Mouse (Mus musculus) cerebellum, adult 9-11 months (tissue): ENCODE data around the gene Trim41.
"Not testable (repeated sequence)": the region's sequence is repeated elsewhere in the genome, so short reads cannot be mapped to it uniquely, and the experiment has no call there.

ENCODE experiments used
- DNase-seq: peaks from one replicate; pipeline ENCODE4 v3.0.0; 2022

The Trim41 gene

DNA sequence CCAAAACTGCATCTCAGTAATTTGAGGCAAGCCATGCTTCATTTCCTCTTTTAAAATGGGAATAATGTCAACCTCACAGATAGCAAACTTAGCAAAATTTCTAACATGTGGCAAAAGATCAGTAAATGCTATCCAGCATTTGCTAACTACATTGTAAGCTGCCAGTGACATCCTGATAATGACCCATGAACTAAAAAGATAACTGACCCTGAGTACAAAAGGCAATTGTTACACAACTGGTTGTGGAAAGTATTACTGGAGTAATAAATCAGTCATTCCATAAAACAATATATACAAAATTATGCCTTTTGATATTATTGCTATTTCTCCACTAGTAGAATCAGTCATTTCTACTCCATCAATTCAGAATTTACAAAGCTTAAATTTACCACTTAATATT is 3.4 kb downstream of the Trim41 start:
- DNase-seq, result no peak

DNA sequence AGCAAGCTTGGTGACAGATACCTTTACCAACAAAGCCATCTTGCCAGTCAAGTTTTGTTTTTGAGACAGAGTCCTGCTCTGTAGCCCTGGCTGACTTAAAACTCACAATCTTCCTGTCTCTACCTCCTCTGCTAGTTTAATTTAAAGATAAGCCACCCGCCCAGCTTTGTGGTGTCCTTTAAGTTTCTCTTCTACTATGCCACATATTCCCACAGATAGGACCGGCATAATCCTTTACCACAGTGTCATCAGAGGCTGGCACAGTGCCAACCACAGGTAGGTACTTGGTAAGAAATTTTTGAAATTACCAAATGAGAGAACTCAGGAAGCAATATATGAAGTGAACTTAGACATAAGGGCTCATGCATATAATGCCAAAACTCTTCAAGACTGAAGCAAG is 7.0 kb downstream of the Trim41 start:
- DNase-seq, result no peak

DNA sequence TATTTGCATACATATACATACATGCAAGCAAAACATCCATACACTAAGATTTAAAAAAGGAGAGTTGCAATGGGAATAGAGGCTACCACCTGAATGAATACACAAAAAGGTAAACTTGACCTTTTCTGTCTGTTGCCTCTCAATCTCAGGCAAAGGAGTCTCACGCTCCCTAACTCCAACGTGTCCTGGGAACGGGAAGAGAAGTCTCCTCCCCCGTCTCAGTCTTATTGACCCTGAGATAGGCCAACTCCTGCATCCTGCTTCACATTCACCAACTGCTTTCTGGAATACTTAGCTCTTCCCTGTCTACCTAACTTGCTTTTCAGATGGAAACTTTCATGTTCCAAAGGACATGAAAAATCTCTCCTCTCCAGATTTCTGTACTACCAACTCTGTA is 7.7 kb downstream of the Trim41 start:
- no peak for DNase-seq

DNA sequence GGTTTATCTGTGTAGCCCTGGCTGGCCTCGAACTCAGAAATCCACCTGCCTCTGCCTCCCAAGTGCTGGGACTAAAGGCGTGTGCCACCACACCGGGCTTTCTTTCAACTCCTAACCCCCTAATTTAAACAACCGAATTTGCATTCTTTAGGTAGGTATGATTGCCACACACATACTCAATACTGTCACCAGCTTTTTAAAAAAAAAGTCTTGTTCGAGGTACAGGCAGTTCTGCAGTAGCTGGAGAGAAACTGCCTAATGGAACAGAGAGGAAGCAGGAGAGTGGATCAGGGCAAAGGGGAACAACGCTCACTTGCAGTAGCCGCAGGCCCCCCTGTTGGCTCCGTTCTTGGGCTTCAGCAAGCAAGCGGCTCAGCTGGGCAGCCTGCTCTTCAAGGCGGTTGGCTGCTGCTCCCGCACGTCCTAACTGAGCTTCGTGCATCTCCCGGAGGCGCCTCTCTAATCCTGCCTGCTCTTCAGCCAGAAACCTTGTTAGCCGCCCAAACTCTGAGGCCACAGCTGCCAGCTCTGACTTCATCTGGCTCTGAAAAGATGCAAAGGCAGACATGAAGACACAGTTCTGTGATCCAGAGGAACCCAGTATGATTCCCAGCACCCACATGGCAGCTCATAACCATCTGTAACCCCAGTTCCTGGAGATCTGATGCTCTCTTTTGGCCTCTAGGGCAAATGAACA is 8.3 kb downstream of the Trim41 start:
- DNase-seq, result no peak

- no peak for DNase-seq
Observed at GRCm38 (mm10) chr11:48808304-48808646, 8.9 kb downstream of the Trim41 start.

DNA sequence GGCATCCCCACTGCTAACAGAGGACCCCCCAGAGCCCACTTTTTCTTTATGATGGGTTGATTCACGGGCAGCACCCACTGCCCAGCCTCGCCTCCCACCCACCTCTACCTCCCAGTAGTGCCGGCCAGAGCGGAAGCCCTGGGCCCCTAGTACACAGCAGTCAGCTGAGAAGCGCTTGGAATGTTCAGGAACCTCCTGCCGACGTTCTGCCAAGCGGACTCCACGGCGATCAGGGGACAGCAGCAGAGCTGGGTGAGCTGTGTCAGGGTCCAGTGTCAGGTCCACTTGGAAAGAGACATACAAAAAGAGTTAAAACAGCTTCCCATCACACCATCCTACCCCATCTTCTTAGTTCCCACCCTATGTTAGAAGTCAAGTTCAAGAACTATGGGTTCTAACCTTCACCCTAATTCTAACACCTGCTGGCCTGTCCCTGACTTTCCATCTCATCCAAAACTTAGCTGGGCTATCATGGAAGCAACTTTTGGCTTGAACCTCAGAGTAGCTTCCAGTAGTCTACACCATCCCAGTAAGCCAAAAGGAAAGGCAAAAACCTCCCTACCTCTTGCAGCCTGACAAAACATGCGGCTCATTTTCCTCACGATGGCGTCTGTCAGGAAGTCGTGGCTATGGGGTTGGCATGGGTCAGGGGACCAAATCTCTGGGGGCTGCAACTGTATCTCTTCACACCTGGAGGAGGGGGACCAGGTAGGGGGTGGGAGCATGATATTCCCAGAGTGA is 9.4 kb downstream of the Trim41 start:
- DNase-seq, result no peak

- no peak for DNase-seq
Observed at GRCm38 (mm10) chr11:48806856-48807562, 10.1 kb downstream of the Trim41 start.

GRCm38 (mm10) chr11:48804922-48805321 is 12.2 kb downstream of the Trim41 start:
- no peak for DNase-seq

GRCm38 (mm10) chr11:48803988-48804387 is 13.2 kb downstream of the Trim41 start:
- DNase-seq, result no peak

- DNase-seq, result peak; percentile 16
Observed at GRCm38 (mm10) chr11:48801831-48802772, 15.1 kb downstream of the Trim41 start.

DNA sequence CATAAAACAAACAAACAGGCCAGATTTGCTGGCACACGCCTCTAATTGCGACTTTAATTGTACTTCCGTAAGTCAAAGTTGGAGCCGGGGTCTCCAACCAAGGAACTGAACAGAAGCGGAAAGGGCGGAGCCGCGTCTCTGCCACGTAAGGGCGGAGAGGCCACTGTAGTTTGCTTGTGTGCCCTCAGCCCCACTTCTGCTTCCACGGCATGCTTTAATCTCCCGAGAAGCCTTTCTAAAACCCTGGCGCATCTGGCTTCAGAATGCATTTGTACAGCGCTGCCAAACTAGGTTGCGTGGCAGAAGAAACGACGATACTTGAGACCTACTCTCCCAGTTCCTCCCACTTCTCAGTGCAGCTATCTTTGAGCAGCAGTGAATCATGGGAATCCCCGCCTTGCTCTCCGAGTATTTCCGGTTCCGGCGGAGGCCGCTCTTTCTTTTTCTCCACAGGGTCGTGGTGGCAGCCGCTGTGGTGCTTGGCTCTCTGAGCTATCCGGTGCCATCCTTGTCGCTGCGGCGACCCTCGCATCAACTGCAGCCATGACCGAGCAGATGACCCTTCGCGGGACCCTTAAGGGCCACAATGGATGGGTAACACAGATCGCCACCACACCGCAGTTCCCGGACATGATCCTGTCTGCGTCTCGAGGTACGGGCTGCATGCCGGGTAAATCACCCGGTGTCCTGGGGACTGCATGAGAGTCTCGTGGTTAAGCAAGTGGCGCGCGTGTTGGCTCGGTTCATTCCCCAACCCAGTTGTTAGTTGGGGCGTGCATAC is 17.0 kb downstream of the Trim41 start, which contains the start of gene Rack1:
Gene Rack1, plus strand, starts transcription at position 412 of the 781 bp plus-strand sequence.
- DNase-seq, result peak; percentile 90

GRCm38 (mm10) chr11:48798984-48799920 is 17.9 kb downstream of the Trim41 start:
- DNase-seq, result no peak

- DNase-seq, result no peak
Observed at GRCm38 (mm10) chr11:48798308-48798707, 18.8 kb downstream of the Trim41 start.

- DNase-seq, result peak; percentile 8
Observed at GRCm38 (mm10) chr11:48797287-48797686, 19.9 kb downstream of the Trim41 start.

GRCm38 (mm10) chr11:48796290-48796689 is 20.9 kb downstream of the Trim41 start:
- no peak for DNase-seq

DNA sequence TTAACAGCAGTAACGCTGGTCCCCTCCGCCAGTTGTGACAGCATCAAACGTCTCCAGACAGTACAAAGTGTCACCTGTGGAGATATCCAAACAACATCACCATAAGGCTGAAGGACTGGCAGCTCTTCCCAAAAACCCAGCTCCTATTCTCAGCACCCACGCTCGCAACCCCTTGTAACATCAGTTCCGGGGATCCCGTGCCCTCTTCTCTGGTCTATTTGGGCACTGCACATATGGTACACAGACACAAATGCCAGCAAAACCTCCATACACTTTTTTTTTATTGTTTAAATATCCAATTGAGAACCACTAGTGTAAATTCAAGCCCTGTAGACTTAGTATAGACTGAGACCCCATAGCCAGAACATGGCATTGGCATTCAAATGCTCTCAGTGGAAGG is 21.9 kb downstream of the Trim41 start:
- DNase-seq, result no peak

- DNase-seq, result no peak
Observed at GRCm38 (mm10) chr11:48793184-48793583, 24.0 kb downstream of the Trim41 start.

DNA sequence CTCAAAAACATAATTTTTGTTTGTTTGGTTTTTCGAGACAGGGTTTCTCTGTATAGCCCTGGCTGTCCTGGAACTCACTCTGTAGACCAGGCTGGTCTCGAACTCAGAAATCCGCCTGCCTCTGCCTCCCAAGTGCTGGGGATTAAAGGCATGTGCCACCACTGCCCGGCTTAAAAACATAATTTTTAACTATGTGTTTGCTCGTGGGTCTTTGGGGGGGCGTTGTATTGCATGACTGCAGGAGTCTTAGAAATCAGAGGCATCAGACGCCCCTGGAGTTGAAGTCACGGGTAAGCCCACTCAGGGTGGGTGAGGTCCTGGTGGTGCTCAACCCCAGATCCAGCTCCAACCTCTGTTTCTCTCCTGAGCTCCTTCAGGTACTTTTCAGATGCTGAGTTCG is 25.3 kb downstream of the Trim41 start:
- not testable (repeated sequence) for DNase-seq

- no peak for DNase-seq
Observed at GRCm38 (mm10) chr11:48790946-48791345, 26.2 kb downstream of the Trim41 start.

DNA sequence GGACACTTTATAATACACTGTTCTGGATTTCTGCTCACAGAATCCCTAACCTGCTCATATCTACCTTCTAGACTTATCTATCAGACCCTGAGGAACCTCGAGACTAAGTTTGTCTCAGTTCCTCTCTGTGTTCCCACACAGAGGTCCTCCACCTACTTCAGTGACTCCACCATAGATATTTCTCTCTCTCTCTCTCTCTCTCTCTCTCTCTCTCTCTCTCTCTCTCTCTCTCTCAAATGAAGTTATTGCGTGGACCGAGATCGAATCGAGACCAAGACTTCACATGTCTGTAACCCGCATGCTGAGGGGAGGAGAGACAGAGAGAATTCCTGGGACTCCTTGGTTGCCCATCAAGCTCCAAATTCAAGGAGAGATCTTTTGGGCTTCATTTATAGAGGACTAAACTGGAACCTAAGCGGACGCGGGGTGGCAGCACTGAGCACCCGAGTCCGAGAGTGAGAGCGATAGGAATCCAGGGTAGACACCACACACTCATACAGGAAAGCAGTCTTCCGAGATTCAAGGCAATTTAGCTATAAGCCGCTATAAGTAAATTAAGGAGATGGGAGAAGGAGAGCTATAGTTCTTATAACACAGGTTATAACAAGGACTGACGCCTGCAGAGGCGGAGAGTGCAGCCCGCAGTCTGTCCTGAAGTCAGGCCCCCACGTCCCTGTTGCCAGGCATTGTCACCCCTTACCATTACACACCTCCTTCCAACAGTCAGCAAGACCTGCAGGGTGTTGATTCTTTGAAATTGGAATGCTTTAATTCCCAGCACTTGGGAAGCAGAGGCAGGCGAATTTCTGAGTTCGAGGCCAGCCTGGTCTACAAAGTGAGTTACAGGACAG is 27.0 kb downstream of the Trim41 start:
- DNase-seq, result peak; percentile 77
